Mouse (Mus musculus) urinary bladder, postnatal 36 days (tissue): Measurements from ENCODE around the gene Hist1h2ah.
"Not testable (repeated sequence)": the region's sequence is repeated elsewhere in the genome, so short reads cannot be mapped to it uniquely, and the experiment has no call there.

Experiments
- DNase-seq, 2 experiments: peaks; one replicate each; pipeline ENCODE4 v3.0.0; 2022; ENCODE audit warnings: low spot score in 2 of 2, mixed read lengths in 1 of 2

Gene Hist1h2ah

GRCm38 (mm10) chr13:22035267-22036148 lies at the start of gene Hist1h2ah, which contains the start of gene Hist1h2bk:
Gene Hist1h2ah, minus strand, starts transcription at chr13:22035568.
Gene Hist1h2bk, plus strand, starts transcription at chr13:22035870.
- peak; percentile 75 to 81 for DNase-seq

- not testable (repeated sequence) for DNase-seq
These were observed 48.8 kb upstream of the Hist1h2ah start, which contains the start of gene Vmn1r188 for GRCm38 (mm10) chr13:22084140-22084539. Gene Vmn1r188, plus strand, starts transcription at chr13:22084440.

- DNase-seq, result no peak
These were observed 28.1 kb upstream of the Hist1h2ah start for GRCm38 (mm10) chr13:22063468-22063867.

- DNase-seq, result no peak
These were observed 26.1 kb upstream of the Hist1h2ah start for GRCm38 (mm10) chr13:22061422-22061821.

GRCm38 (mm10) chr13:22053754-22054153 lies 18.4 kb upstream of the Hist1h2ah start:
- DNase-seq, result no peak

- DNase-seq, result no peak
These were observed 16.1 kb upstream of the Hist1h2ah start for GRCm38 (mm10) chr13:22051523-22051859.

- DNase-seq, result peak; percentile 82 to 87
These were observed 15.5 kb upstream of the Hist1h2ah start for GRCm38 (mm10) chr13:22050591-22051522.

GRCm38 (mm10) chr13:22049737-22050440 lies 14.5 kb upstream of the Hist1h2ah start:
- no peak for DNase-seq

- DNase-seq, result no peak
These were observed 13.7 kb upstream of the Hist1h2ah start for GRCm38 (mm10) chr13:22049041-22049440.

GRCm38 (mm10) chr13:22045311-22045710 lies 9.9 kb upstream of the Hist1h2ah start:
- DNase-seq, result no peak

GRCm38 (mm10) chr13:22044432-22045155 lies 9.2 kb upstream of the Hist1h2ah start:
- no peak for DNase-seq

GRCm38 (mm10) chr13:22043503-22044431 lies 8.4 kb upstream of the Hist1h2ah start:
- no peak for DNase-seq

- DNase-seq, result peak; percentile 82 to 84
These were observed 7.5 kb upstream of the Hist1h2ah start, which contains the start of the genes Hist1h2ag and Hist1h2bj for GRCm38 (mm10) chr13:22042568-22043502. Gene Hist1h2ag, minus strand, starts transcription at chr13:22042944. Gene Hist1h2bj, plus strand, starts transcription at chr13:22043214.

GRCm38 (mm10) chr13:22041651-22042567 lies 6.5 kb upstream of the Hist1h2ah start:
- DNase-seq, result no peak

- peak; percentile 96 to 98 for DNase-seq
These were observed 5.8 kb upstream of the Hist1h2ah start, which contains the start of gene Hist1h4i for GRCm38 (mm10) chr13:22041142-22041536. Gene Hist1h4i, minus strand, starts transcription at chr13:22041362.

GRCm38 (mm10) chr13:22040464-22041141 lies 5.2 kb upstream of the Hist1h2ah start:
- DNase-seq, result no peak
